Mouse (Mus musculus): ENCODE measurements at regions not wholly inside any gene's neighbourhood (a gene's known extent, or its start where the extent isn't known, plus 50 kb on each side); places are given as distances from the start of the nearest gene placed in this dataset.

DNA sequence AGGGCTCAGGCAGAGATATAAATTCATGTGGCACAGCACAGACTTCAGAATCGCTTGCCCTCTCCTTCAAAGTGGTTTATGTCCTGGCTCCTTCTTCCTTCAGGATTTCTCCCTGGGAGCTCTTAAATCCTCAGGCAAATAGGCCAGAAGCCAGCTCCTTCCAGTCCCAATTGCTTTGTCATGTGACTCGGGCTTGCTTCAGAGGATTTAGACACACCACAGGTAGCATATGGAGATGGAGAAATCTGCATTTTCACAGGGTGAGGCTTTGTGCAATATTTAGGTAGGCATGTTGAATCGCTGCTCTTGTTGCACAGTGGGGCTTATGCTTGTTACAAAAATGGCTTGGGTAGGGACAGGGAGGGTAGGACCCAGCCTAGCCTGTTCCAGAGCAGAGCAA, 309.8 kb downstream of the Cmpk2 start:
- DNase-seq: no peak

DNA sequence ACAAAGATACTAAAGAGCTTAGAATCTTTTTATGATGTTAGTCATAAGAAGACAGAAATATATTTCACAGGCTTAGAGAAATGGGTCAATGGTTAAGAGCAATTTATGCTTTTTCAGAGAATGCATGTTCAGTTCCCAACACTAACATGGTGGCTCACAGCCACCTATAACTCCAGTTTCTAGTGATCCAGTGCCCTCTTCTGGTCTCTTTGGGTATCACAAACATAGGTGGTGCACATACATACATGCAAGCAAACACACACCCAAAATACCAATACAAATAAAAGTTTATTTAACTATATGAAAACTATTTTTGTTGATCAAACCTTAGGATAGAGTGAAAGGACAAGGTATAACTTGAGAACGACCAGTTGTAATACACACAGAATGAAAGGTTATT, 308.0 kb downstream of the Cmpk2 start:
- DNase-seq: no peak

DNA sequence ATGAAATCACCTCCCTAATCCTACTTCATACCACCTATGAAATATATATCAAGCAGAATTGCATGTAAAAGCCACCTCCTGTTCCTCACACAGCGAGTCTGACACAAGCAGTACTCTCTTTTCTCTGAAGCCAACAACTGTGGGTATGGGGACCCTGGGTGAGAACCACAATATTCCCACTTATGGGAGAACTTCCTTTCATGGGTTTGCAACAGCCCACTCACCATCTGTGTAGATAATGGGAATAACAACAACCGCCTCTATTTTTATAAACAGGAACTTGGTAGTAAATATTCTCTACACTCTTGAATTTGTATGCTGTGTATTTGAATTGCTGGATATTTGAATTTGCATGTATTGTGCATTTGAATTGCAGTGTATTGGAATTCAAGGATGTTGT, 305.0 kb downstream of the Cmpk2 start:
- no peak for DNase-seq

DNA sequence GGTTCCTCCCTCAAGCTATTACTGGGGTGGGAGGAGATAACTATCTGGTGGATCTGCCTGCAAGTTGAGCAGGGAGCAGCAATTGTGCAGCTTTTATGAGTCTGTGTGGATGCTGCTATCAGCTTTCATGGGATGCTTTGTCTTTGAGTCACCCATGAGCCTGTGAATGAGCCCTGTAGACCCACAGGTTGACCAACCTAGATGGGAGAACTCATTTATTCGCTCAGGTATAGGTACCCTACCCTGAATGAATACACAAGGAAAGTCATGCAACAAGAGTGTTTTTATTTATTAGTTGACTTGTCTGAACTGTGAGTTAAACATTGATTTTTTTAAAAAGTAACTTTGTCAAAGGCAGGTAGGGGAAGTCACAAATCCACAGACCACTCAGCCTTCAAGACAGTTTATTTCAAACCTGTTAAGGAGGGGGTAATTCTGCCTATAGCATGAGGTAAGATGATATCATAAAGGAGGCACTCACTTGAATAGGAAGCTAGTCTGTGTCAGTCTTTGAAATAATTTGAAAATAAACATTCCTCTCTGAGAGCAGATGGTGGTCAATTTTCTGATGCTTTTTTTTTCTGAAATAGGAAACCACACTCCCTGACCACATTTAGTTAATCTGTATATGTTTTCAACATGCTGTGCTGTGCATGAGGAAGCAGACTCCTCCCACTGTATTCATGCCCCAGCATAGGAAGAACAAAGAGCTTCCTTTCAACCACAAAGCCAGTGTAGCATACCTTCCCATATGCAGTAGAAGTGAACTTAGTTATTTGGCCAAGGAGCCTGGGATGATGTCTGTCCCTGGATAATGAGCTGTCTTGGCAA, 302.0 kb downstream of the Cmpk2 start:
- DNase-seq: no peak

DNA sequence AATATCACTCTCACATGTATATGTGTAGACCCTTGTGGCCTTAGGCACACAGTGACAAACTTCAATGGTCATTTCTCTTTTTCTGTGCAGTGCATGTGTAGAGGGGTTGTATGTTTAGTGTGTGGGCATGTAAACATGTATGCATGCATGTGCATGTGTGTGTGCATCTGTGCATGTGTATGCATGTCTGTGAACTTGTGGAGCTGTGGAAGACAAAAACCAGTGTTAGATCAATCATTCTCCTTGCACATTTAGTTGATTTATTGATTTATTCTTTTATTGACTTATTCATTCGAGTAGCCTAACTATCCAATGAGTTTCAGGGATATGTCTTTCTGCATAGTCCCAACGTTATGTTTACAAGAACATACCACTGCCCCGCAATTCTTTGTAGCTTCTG, 298.5 kb downstream of the Cmpk2 start:
- no peak for DNase-seq

DNA sequence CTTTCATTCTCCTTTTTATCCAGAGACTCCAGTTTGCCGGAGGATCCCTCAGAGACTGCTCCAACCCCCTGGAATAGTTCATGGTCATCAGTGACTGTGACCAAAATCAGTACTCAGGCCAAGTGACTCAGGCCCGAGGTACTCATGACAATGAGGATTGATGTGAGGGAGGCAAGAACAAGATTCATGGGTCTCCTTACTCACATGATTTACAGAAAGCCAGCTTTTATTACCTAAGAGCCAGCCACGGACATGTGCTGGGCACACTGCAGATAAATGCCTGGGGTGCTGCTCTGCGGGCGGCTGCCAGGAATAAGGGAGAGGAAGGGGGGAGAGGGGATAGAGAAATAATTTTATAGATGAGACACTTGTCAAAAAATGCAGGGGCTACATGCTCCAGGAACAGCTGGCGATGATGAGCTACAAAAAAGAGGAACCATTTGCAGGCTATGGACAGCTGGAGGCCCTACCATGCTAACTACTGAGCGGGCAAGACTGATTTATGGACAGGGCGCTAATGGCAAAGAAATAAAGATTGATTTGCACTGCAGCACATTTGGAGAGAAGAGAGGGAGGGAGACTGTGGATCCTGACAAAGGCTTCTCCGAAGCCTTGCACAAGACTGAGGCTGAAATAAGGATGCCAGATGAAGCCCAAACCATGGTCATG, 289.8 kb downstream of the Cmpk2 start:
- no peak for DNase-seq

DNA sequence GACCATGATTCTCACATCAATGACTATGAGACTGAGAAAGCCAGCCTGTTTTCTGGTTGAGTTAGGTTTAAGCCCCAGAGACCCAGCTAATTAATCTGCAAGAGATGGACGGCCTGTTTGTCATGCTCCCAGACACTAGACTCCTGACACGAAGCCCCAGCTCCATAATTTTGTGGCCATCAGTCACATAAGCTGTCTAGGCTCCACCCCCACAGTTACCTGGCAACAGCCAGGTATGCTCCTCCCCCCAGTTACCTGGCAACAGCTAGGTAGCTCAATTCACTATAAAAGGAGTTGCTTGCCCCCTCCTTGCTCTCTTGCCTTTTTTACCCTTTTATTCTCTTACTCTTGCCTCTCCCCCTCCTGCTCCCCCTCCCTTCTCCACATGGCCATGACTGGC, 287.3 kb downstream of the Cmpk2 start:
- DNase-seq: no peak

DNA sequence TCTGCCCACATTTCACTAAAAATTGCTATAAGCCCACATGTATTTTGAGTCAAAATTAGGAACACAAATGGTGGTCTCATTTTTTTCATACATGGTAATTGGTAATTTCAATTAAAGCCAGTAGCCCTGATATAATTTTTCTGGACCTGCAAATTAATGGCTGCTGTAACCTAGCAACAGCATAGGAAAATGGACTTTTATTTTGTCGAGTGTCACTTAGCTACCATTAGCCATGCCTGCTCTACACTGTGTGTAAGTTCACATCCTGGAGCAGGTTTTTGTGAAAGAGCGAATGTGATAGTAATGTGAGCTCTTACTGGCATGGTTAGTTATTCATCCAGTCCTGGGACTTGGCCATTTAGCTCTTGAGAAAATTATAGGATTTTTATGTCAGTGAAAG, 285.6 kb downstream of the Cmpk2 start:
- DNase-seq: no peak

DNA sequence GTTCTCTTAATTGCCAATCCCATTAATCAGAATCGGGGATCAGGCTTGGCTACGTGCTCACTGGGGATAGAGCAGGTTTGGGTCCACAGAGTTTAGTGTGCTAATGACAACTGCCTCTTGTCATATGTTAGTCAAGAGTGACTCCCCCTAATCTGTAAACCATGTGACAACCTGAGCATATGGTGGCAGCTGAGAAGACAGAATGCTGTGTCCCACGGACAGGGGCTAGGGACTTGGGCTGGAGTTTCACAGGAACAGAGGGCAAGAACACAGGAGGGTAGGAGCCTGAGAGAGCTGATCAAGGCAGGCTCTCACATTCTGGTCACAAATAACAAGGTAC, 265.5 kb downstream of the Cmpk2 start:
- no peak for DNase-seq

DNA sequence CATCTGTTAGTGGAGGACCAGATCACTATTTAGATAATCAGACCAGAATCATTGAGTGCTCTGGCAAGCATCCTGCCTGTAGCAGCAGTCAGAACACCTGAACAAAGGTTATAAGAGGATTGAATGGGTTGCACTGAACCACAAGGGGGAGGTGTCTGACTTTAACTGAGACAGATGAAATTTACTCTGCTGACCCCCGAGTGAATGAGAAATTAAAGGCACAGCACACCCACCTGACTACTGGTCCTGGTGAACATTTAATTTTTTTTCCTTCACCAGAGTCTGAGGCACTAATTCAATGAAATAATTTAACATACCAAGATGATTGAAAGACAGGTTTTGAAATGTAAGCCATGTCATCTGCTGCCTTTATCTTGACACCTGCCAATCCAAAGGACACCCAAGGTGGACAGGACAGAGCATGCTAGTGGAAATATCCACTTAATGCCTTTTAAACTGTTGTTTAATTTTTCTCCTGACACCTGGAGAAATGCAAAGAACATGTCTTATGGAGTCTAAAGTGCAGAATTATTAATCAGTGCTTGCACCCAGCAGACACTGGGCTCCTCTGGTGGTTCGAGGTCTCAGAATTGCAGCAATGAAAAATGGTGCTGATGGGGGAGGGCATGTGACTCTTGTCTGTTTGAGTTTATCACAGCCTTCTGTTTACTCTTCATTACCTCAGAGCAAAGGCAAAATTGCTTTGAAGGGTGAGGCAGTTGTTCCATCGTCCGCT, 265.0 kb downstream of the Cmpk2 start:
- no peak for DNase-seq

DNA sequence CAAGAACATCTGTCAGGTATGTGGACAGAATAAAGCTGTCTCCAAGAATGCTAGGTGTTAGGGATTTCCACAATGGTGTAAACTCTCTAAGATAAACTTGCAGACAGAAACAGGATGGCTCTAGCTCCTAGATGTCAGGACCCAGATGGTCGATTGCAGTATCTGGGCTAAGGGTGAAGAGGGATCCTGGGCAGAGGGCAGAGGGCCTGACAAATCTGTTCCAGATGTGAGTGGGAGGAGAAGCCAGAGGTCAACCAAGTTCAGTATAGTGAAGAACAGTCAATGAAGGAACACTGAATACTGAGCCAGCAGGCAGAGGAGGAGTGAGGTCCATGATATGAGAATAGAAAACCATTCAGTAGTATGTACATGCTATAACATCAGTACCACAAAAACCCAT, 254.4 kb downstream of the Cmpk2 start:
- no peak for DNase-seq

DNA sequence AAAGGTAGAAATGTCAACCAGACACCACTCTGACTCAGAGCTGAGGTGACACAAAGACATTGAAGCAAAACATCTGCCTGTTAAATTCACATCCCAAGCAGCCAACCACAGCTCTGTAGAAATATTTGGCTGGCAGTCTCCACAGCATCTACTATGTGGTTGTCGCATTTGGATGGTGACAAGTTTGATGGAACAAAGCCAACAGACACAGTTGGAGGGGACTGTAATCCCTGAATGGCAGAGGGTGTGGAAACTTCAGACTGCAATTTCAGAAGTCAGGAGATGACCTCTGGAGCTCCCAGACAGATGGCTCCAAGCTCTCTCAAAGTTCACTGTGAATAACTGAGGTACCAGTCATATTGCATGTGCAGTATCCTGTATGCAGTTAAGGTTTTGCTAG, 229.8 kb downstream of the Cmpk2 start:
- no peak for DNase-seq

DNA sequence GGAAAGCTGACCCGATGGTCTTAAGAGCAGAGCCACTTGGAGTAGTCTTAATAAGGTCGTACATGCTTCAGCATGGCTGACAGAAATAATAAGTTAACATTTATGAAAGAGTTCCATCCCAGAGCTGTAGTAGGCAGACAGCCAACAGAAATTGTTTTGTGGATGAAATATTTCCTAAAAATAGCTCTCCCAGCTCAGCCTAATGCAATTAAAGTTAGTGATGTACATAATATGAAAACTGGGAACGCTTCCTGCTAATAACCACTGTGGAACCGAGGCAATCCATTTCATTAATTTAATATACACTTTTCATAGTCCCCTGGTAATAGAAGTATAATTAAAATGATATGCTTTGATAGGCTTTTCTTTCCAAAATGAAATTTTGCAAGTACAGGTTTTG, 219.0 kb downstream of the Cmpk2 start:
- no peak for DNase-seq

DNA sequence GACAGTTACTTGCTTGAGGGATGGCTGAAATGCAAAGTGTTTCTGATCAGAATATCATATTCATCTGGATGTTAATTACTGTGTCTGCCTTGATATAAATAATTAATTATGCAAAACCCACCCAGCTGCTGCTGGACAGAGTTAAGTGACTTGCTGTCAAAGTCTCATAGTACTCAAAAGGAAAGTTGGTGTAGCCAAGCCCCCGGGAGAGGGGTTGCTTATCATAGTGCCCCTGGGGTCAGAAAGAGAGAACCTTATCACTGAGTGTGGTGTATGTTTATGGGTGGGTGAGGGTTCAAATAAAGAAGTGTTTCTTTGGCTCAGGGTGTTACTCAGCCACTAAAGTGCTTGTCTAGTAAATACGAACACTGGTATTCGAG, 211.6 kb downstream of the Cmpk2 start:
- DNase-seq: no peak

DNA sequence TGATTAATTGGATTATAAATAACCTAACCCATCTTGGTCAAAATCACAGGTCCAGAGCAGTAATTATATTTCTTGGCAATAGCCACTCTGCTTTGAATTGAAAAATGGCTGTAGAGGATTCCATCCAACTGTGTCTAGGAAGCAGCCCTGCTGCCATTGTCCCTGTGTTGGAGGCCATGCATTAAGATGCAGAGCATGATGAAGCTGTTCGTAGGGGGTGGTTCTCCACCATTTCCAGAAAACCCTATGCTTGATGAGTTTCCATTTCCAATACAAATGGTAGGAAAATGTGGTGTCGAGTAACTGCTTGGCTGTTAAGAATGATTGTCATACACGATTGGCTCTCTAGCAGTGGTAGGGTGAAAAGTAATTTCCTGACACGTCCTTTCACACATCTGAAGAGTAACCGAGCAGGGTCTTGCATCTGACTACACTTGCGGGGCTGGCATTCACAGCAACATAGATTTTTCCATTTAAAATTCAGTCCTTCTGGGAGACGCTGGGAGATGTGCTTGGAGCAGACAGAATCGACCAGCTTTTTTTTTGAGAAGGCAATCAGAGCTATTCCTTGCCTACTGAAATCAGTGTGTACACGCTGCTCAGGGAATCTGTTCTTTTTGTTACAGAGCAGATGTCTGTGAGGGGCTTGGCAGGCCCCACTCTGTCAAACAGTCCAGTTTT, 211.0 kb downstream of the Cmpk2 start:
- DNase-seq: no peak

DNA sequence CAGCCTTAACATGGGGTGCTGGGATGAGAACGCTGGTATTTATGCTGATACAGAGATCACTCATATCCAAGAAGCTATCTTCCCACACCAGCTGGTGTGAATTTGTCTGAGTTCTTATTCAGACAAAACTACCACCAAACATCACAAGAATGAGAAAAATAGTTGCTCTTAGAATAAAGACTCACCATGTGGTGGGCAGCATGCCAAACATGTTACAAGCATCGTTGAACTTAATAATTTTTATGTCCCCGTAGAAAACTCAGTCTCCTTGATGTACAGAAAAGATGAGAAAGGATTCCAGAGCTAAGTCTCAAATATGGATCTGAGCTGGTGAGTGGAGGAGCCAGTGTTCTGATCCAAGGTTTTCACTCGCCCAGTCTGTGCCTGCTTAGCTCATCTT, 196.5 kb downstream of the Cmpk2 start:
- no peak for DNase-seq

DNA sequence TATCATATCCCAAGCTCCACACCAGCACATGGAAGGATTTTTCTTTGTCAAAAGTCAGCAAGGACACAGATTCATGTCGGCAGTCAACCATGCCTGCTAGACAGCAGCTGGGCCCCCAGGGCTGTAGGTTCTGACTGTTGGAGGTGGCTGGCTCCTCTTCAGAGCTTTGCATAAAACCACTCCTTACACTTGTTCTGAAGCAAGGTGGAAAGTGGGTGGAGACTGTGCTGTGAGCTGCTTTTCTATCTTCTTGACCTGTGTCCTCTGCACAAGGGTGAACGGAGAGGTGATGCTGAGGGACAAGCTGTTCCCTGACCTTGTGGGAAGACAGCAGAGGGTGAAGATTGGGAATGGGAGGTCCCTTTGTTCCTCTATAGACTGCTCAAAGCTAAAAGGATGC, 185.2 kb downstream of the Cmpk2 start:
- DNase-seq: no peak

DNA sequence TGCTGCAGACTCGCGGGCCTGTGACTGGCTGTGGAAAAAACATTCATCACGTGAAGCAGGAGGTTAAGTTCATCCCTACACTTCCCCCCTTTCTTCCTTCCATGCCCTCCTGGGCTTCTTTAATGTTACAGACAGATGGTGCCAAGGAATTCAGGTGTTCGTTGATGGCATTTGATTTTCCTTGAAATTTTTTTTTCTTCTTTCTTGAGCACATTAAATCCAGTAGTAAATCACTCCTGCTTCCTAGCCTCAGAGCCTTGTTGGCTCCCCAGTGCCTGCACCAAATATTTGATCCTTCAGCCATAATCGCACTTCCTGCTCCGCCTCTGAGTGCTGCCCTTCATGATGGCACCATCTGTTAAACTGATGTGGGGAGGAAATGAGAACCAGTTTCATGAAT, 184.8 kb downstream of the Cmpk2 start:
- no peak for DNase-seq

DNA sequence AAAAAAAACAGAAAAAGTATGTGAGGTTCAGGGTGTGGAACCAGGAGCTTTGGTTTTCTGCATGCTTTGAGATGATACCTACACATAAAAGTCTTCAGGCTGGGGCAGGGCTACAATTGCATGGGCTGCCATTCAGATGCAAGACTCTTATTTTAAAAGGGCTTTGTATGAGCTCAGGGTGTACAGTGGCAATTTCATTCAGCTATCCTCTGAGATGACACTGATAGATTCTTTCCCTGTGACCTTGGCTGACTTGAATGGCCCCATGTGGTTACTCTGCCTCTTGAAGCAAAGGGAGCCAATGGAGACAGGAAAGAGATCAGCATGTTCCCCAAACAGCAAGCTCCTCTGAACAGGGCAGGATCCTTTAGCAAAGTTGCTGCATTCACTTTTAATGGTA, 177.1 kb downstream of the Cmpk2 start:
- no peak for DNase-seq

DNA sequence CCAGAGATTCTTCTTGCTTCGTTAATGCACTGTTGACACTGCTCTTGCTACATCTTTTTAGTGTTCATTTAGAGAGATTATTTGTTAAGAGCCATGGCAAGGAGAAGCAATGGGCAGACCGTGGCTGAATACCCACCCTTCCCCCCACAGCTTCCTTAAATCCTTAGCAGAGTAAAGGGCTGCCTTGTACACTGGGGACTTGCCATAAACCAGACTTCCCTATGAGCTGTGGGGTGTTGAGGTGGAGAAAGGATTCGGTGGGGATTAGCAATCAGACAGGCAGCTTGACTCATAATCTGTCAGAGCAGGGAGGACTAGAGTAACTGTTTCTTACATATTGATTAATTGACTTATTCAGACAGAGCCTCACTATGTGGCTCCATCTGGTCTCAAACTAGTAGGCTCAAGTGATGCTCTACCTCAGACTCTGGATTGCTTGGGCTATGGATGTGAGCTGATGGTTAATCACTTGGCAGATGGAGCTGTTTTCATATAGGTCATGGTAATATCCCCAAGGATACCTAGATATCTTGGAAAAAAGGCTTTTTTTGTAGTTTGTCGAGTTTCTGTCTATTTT, 166.7 kb downstream of the Cmpk2 start:
- DNase-seq: no peak

DNA sequence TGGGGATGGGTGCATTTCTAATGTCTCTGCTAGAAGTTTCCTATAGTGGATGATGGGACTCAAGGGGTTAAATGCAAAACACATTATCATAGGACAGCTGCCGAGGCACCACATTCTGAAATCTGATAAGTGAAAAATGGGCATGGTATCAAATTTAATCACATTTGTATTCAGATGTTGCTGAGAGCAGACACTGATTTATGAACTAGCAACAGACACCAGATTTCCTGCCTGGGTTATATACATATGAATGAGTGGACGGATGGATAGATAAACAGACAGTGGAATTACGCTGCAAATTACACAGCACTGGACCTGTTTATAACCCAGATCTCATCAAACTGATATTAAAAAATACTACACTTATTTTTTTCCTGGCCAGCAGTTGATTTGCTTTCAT, 166.2 kb downstream of the Cmpk2 start:
- DNase-seq: no peak

DNA sequence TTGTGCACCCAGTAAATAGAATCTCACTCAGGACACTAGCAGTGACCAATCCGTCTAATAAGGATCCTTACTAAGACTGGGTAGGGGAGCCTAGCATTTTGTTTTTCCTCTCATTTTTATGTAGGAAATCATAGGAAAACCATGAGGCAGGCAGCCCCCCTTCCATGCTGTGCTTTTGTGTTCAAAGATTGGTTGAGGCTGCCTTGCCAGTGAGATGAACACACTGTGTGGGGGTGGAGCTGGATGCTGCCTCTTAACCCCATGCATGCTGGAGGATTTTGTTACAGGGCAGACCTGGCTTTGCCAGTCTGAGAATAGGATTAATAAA, 162.8 kb downstream of the Cmpk2 start:
- DNase-seq: no peak

Data from heart, adult 18-20 months (tissue).